Mouse (Mus musculus): ENCODE measurements around the gene Fat1.

DNA sequence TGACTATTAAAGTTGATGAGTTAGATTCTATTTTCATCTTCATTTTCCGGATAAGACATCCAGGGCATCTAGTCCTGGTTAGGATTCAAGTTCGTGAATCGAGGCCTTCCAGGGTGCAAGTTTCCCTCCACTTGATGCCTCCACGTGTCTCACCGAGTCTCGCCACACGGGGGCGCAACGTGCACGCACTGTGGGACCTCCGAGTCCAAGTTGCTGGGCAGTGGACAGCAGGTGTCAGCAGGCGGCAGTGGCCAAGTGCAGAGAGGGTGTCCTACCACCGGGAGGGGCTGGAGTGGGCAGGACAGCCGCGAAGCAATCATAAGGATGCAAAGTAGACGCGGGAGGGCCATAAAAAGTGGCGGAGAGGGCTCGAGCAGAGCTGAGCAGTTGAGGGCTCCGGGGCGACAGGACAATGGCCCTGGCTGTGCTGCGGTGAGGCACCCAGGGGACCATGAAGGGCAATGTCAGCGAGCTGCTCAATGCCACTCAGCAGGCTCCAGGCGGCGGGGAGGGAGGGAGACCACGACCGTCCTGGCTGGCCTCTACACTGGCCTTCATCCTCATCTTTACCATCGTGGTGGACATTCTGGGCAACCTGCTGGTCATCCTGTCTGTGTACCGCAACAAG is 133.6 kb downstream of the Fat1 start, which contains the start of gene Mtnr1a:
- TF ChIP-seq CTCF (conservative IDR thresholded peaks at IDR 0.05; ENCODE audit: low read length) (peak; percentile 67), NANOG (IDR thresholded peaks at IDR 0.05; ENCODE audit: borderline replicate concordance, low read length) (no peak)

Data from E14TG2a.4 (cell line).